Mouse (Mus musculus): ENCODE measurements around the gene Gm36028. TPM values are rescaled to one million over a fixed set of nuclear protein-coding genes. Genes with fewer than 3 reads are reported as not detected.

Gene Gm36028
- polyA plus RNA-seq, 1 experiment from 2014 or later = 1.9 TPM

- DNase-seq (ENCODE audit: low spot score) = no peak
- WGBS = 74% methylated on average over 14 of the region's 14 CpGs
Measured at GRCm38 (mm10) chr16:37854054-37854453, 6.9 kb downstream of the Gm36028 start.

GRCm38 (mm10) chr16:37853279-37853678 is 7.7 kb downstream of the Gm36028 start:
- Histone ChIP-seq H3K4me3 (replicated peaks; ENCODE audit: low read depth, low read length) (no peak overlapping the region), H3K9ac (ENCODE audit: low read depth, low read length) (no peak overlapping the region), H3K27ac (no peak overlapping the region), H3K9me3 (replicated peaks; ENCODE audit: low read length) (no peaks in the 10 kb centered on the region), H3K4me1 (replicated peaks; ENCODE audit: insufficient read depth, low read length) (0 out of 2 replicates have a peak, but pooled peaks cover 4% of the 10 kb centered on the region), H3K4me2 (ENCODE audit: low read length) (no peak overlapping the region), H3K27me3 (ENCODE audit: insufficient read depth, low read length) (no peaks in the 10 kb centered on the region), H3K36me3 (ENCODE audit: insufficient read depth, low read length) (no peaks in the 10 kb centered on the region)
- TF ChIP-seq CTCF (IDR thresholded peaks at IDR 0.05; ENCODE audit: low read depth) = no peak
- ATAC-seq (replicated peaks; ENCODE audit: low FRiP score, low read depth) (no peak), DNase-seq (ENCODE audit: low spot score) (no peak)
- WGBS = 35% methylated on average over 9 of the region's 9 CpGs

More at GRCm38 (mm10) chr16:37854054-37854453, 6.9 kb downstream of the Gm36028 start:
- H3K27me3 ChIP-seq (ENCODE audit: insufficient read depth, low read length) = no peaks in the 10 kb centered on the region
- no peak for TF ChIP-seq CTCF (IDR thresholded peaks at IDR 0.05; ENCODE audit: low read depth)
- H3K4me1 ChIP-seq (replicated peaks; ENCODE audit: insufficient read depth, low read length) = 0 out of 2 replicates have a peak, but pooled peaks cover 4% of the 10 kb centered on the region
- no peak overlapping the region for H3K4me3 ChIP-seq (replicated peaks; ENCODE audit: low read depth, low read length)
- no peaks in the 10 kb centered on the region for H3K36me3 ChIP-seq (ENCODE audit: insufficient read depth, low read length)
- no peak overlapping the region for H3K4me2 ChIP-seq (ENCODE audit: low read length)
- no peak for ATAC-seq (replicated peaks; ENCODE audit: low FRiP score, low read depth)
- no peaks in the 10 kb centered on the region for H3K9me3 ChIP-seq (replicated peaks; ENCODE audit: low read length)
- no peak overlapping the region for H3K27ac ChIP-seq
- no peak overlapping the region for H3K9ac ChIP-seq (ENCODE audit: low read depth, low read length)

GRCm38 (mm10) chr16:37851366-37851765 is 9.6 kb downstream of the Gm36028 start:
- Histone ChIP-seq H3K27ac (peak overlapping the region; percentile 57), H3K4me3 (replicated peaks; ENCODE audit: low read depth, low read length) (no peak overlapping the region), H3K27me3 (ENCODE audit: insufficient read depth, low read length) (no peaks in the 10 kb centered on the region), H3K36me3 (ENCODE audit: insufficient read depth, low read length) (no peaks in the 10 kb centered on the region), H3K4me2 (ENCODE audit: low read length) (no peak overlapping the region), H3K9me3 (replicated peaks; ENCODE audit: low read length) (no peaks in the 10 kb centered on the region), H3K4me1 (replicated peaks; ENCODE audit: insufficient read depth, low read length) (0 out of 2 replicates have a peak, but pooled peaks cover 4% of the 10 kb centered on the region), H3K9ac (ENCODE audit: low read depth, low read length) (no peak overlapping the region)
- TF ChIP-seq CTCF (IDR thresholded peaks at IDR 0.05; ENCODE audit: low read depth) = no peak
- DNase-seq (ENCODE audit: low spot score) (peak; percentile 73), ATAC-seq (replicated peaks; ENCODE audit: low FRiP score, low read depth) (no peak)
- 21% methylated on average over 5 of the region's 5 CpGs for WGBS

- no peak overlapping the region for H3K4me2 ChIP-seq (ENCODE audit: low read length)
- H3K9ac ChIP-seq (ENCODE audit: low read depth, low read length) = no peak overlapping the region
- no peak overlapping the region for H3K27ac ChIP-seq
- no peak overlapping the region for H3K4me3 ChIP-seq (replicated peaks; ENCODE audit: low read depth, low read length)
- H3K4me1 ChIP-seq (replicated peaks; ENCODE audit: insufficient read depth, low read length) = no peaks in the 10 kb centered on the region
- DNase-seq (ENCODE audit: low spot score) (no peak), ATAC-seq (replicated peaks; ENCODE audit: low FRiP score, low read depth) (no peak)
- H3K27me3 ChIP-seq (ENCODE audit: insufficient read depth, low read length) = no peaks in the 10 kb centered on the region
- TF ChIP-seq CTCF (IDR thresholded peaks at IDR 0.05; ENCODE audit: low read depth) = no peak
- H3K36me3 ChIP-seq (ENCODE audit: insufficient read depth, low read length) = no peaks in the 10 kb centered on the region
- H3K9me3 ChIP-seq (replicated peaks; ENCODE audit: low read length) = no peaks in the 10 kb centered on the region
- WGBS = 79% methylated on average over 3 of the region's 3 CpGs
Measured at GRCm38 (mm10) chr16:37847081-37847480, 13.9 kb downstream of the Gm36028 start.

DNA sequence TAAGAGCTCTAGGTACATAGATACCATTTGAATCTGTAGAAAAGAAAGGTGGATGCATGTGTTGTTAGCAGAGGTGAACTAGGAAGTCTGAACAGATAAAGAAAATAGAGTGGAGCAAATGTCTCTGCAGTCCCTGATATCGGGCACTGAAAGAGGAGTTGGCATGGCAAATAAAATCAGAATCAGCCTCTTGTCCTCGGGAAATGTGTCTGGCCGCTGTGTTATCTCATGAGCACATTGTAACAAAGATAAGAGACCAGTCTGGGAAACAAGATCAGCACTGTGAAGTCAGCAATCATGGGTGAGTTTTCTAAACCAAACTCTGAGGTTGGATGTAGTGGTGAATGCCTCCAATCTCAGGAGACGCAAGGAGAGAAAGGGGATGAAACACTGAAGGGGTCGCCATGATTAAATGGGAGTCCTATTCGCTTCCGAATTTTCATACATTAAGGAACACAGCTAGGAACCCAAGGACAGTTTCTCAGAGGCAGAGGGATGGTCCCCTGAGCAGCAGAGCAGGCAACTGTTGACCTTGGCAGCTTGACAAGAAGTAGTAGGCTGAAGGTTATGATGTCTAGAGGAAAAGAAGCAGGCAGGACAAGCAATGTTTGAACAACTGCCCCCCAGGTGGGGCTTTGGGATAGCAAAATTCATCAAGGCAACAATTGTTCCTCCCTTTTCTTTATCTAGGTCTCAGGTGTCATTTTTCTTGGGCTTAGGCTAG is 15.6 kb downstream of the Gm36028 start:
- Histone ChIP-seq H3K36me3 (ENCODE audit: insufficient read depth, low read length) (no peaks in the 10 kb centered on the region), H3K9ac (ENCODE audit: low read depth, low read length) (no peak overlapping the region), H3K4me3 (replicated peaks; ENCODE audit: low read depth, low read length) (no peak overlapping the region), H3K4me2 (ENCODE audit: low read length) (no peak overlapping the region), H3K27ac (no peak overlapping the region), H3K4me1 (replicated peaks; ENCODE audit: insufficient read depth, low read length) (no peaks in the 10 kb centered on the region), H3K9me3 (replicated peaks; ENCODE audit: low read length) (no peaks in the 10 kb centered on the region), H3K27me3 (ENCODE audit: insufficient read depth, low read length) (no peaks in the 10 kb centered on the region)
- WGBS = 74% methylated on average over 7 of the region's 7 CpGs
- no peak for TF ChIP-seq CTCF (IDR thresholded peaks at IDR 0.05; ENCODE audit: low read depth)
- DNase-seq (ENCODE audit: low spot score) (peak; percentile 44), ATAC-seq (replicated peaks; ENCODE audit: low FRiP score, low read depth) (no peak)

GRCm38 (mm10) chr16:37843740-37844139 is 17.2 kb downstream of the Gm36028 start:
- H3K36me3 ChIP-seq (ENCODE audit: insufficient read depth, low read length) = no peaks in the 10 kb centered on the region
- H3K4me2 ChIP-seq (ENCODE audit: low read length) = no peak overlapping the region
- H3K27ac ChIP-seq = no peak overlapping the region
- H3K9ac ChIP-seq (ENCODE audit: low read depth, low read length) = no peak overlapping the region
- H3K4me3 ChIP-seq (replicated peaks; ENCODE audit: low read depth, low read length) = no peak overlapping the region
- 95% methylated on average over 12 of the region's 12 CpGs for WGBS
- ATAC-seq (replicated peaks; ENCODE audit: low FRiP score, low read depth) (no peak), DNase-seq (ENCODE audit: low spot score) (no peak)
- TF ChIP-seq CTCF (IDR thresholded peaks at IDR 0.05; ENCODE audit: low read depth) = no peak
- H3K9me3 ChIP-seq (replicated peaks; ENCODE audit: low read length) = no peaks in the 10 kb centered on the region
- H3K27me3 ChIP-seq (ENCODE audit: insufficient read depth, low read length) = no peaks in the 10 kb centered on the region
- H3K4me1 ChIP-seq (replicated peaks; ENCODE audit: insufficient read depth, low read length) = no peaks in the 10 kb centered on the region

All from kidney, postnatal 0 days (tissue).